Mouse (Mus musculus) spleen, embryonic (tissue): ENCODE results near the gene Hoxb2.

Source experiments
- CTCF ChIA-PET: fragments of 350-600 bp; sonication (Branson Sonifier 250); formaldehyde crosslinking; loops from one replicate; lab custom pipeline; 2022; lab: Charles Lee

The Hoxb2 gene

GRCm38 (mm10) chr11:96396772-96397626, 46.7 kb downstream of the Hoxb2 start:
- CTCF ChIA-PET, result no interaction called here

GRCm38 (mm10) chr11:96397806-96398335, 47.5 kb downstream of the Hoxb2 start:
- CTCF ChIA-PET, result no interaction called here

DNA sequence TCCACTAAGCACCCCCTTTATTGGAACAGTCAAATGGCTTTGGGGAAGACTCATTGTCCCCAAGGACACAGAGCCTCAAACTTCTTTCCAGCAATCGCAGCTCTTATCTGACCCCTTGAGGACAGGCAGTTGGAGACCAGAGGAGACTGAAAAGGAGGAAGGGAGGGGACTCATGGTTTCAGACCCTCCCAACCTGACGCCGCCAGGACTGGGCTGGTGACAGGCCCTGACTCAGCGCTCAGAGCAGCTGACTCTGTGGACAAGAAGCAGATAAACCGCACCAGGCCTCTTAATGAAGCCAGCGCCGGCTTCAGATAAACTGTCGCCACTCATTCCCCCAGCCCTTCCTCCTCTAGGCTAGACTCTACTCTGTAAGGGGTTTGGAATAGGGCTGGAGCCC, 49.6 kb downstream of the Hoxb2 start:
- CTCF ChIA-PET, result no interaction called here
